Mouse (Mus musculus): Measurements from ENCODE around the gene Timp3. TPM values are rescaled to one million over a fixed set of nuclear protein-coding genes. Genes with fewer than 3 reads are reported as not detected.

The Timp3 gene
- polyA plus RNA-seq, 1 experiment from 2014 or later: 20.2 TPM

DNA sequence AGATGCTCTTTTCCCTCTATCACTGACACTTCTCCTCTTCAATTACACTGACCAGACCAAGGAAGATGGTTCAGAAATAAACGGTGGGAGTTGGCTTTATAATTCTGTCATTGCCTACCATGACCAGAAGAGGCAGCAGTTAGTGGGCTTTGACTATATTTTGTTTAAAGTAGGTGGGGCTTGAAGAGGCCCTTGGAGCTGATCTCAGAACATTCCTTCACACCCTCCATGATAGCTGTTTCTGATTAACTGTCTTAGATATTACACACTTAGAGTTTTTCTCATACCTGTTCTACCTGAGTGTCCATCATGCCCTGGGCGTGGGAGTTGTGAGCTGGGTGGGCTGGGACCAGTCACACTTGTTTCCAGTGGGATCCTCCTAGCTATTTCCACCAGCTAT lies 28.5 kb downstream of the Timp3 start:
- H3K4me1 ChIP-seq (ENCODE audit: control insufficient read depth, insufficient read depth, low read length): peaks cover 3% of the 10 kb centered on the region; the same call in 1 of the 2 replicates
- H3K4me2 ChIP-seq: no peak overlapping the region

DNA sequence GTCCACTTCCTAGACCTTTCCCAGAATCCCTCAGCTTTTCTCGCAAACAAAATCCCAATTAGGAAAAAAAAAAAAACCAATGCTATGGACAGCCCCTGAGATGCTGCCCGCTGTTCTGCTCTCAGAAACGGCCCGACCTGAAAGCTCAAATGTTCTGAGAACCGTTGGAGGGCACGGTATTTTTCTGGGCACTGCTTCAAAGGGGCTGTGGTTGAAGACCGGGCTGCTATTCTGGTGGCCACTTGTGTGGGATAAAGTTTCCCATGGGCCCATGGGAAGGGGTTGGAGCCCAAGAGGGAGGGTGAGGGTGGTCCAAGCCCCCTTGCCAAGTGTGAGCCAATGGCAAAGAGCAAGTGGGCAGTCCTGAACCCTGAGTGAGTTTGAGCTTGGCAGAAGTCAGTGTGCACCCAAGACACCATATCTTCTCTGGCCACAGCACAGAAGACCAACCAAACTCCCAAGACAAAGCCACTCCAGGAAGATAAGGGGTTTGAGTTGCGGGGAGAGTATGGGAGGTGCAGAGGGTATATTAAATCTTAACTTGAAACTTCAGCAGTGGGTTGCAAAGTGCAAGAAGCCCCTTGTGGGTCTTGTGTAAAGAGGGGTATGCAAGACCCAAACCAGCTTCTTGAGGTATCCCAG lies 29.2 kb downstream of the Timp3 start:
- Histone ChIP-seq H3K36me3 (ENCODE audit: control insufficient read depth, insufficient read depth, low read length) (no peaks in the 10 kb centered on the region), H3K4me1 (ENCODE audit: control insufficient read depth, insufficient read depth, low read length) (peaks cover 3% of the 10 kb centered on the region; the same call in 1 of the 2 replicates), H3K27me3 (ENCODE audit: control insufficient read depth, insufficient read depth, low read length) (no peaks in the 10 kb centered on the region), H3K27ac (ENCODE audit: low read depth, low read length) (no peak overlapping the region), H3K4me3 (ENCODE audit: low read depth, low read length) (no peak overlapping the region), H3K9me3 (ENCODE audit: control insufficient read depth, low read length) (no peaks in the 10 kb centered on the region), H3K4me2 (no peak overlapping the region), H3K9ac (ENCODE audit: low read length) (no peak overlapping the region)
- no peak for ATAC-seq (ENCODE audit: low FRiP score)
- WGBS: 92% methylated on average over 8 of the region's 8 CpGs
- no peak for DNase-seq (ENCODE audit: low spot score, missing footprints)

More for the DNA sequence above, 28.5 kb downstream of the Timp3 start:
- DNase-seq (ENCODE audit: low spot score, missing footprints) (no peak), ATAC-seq (ENCODE audit: low FRiP score) (no peak)
- no peak overlapping the region for H3K4me3 ChIP-seq (ENCODE audit: low read depth, low read length)
- no peak overlapping the region for H3K9ac ChIP-seq (ENCODE audit: low read length)
- no peak overlapping the region for H3K27ac ChIP-seq (ENCODE audit: low read depth, low read length)
- no peaks in the 10 kb centered on the region for H3K36me3 ChIP-seq (ENCODE audit: control insufficient read depth, insufficient read depth, low read length)
- H3K9me3 ChIP-seq (ENCODE audit: control insufficient read depth, low read length): no peaks in the 10 kb centered on the region
- WGBS: 82% methylated on average over 2 of the region's 2 CpGs
- no peaks in the 10 kb centered on the region for H3K27me3 ChIP-seq (ENCODE audit: control insufficient read depth, insufficient read depth, low read length)

DNA sequence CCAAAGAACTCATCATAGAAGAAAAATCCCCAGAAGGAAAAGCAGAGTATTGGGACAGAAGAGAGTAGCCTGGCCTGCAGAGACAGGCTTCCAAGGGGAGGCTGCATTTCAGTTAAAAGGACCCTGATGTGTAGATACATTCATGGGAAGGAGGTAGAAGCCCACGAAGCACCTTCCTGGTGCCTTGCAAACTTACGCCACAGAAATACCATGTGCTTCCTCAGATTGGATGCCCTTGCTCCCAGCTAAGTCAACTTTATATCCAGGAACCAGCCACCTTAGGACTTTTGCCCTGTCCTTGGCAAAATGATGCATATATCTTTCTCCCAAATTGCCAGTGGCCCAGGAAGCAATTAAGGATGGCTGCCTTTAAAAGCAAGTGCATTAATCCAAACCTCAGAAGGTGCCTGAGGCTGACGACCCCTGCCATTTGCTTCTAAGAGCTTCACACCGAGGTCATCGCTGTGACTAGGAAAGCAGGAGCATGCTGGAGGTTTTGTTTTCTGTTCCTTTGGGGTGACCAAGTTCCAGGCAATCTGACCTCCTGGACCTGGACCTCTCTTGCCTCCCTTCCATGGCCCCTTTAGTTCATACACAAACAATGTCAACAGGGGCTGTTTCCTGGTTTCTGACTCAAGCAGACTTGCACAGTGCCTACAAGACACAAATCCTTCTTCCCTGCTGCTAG lies 31.0 kb downstream of the Timp3 start:
- no peaks in the 10 kb centered on the region for H3K27me3 ChIP-seq (ENCODE audit: control insufficient read depth, insufficient read depth, low read length)
- no peaks in the 10 kb centered on the region for H3K4me1 ChIP-seq (ENCODE audit: control insufficient read depth, insufficient read depth, low read length)
- DNase-seq (ENCODE audit: low spot score, missing footprints): no peak
- H3K27ac ChIP-seq (ENCODE audit: low read depth, low read length): no peak overlapping the region
- H3K9ac ChIP-seq (ENCODE audit: low read length): no peak overlapping the region
- 79% methylated on average over 5 of the region's 5 CpGs for WGBS
- no peaks in the 10 kb centered on the region for H3K9me3 ChIP-seq (ENCODE audit: control insufficient read depth, low read length)
- no peak overlapping the region for H3K4me3 ChIP-seq (ENCODE audit: low read depth, low read length)
- no peak for ATAC-seq (ENCODE audit: low FRiP score)
- no peaks in the 10 kb centered on the region for H3K36me3 ChIP-seq (ENCODE audit: control insufficient read depth, insufficient read depth, low read length)
- H3K4me2 ChIP-seq: no peak overlapping the region

DNA sequence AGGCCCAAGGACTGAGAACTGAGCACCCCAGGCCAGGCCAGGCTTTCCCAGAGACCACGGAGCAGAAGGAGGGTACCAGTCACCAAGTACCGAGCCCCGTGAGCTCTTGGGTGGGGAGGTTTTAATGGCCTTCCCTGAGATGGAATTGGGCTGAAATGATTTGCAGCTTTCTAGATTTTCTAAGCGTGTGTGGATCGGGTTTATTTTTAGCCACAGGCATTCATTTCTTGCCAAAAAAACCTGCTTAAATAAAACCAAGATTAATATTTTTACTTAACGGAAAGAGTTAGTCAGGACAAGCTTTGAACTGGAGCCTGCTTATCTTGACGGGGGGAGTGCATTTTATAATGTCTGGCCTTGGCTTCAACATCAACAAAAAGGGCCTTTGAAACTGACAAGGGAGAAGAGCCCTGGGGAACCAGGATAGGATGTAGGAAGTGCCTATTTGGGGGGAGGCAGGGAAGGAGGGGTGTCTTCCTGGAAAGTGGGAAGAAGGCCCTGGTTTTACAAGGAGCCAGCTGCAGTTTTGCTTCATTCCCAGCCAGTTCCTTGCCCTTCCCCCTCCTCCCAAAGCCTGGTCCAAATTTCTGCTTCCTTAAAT lies 31.6 kb downstream of the Timp3 start:
- Histone ChIP-seq H3K36me3 (ENCODE audit: control insufficient read depth, insufficient read depth, low read length) (no peaks in the 10 kb centered on the region), H3K9ac (ENCODE audit: low read length) (no peak overlapping the region), H3K9me3 (ENCODE audit: control insufficient read depth, low read length) (no peaks in the 10 kb centered on the region), H3K4me2 (no peak overlapping the region), H3K27ac (ENCODE audit: low read depth, low read length) (no peak overlapping the region), H3K4me1 (ENCODE audit: control insufficient read depth, insufficient read depth, low read length) (no peaks in the 10 kb centered on the region), H3K4me3 (ENCODE audit: low read depth, low read length) (no peak overlapping the region), H3K27me3 (ENCODE audit: control insufficient read depth, insufficient read depth, low read length) (no peaks in the 10 kb centered on the region)
- DNase-seq (ENCODE audit: low spot score, missing footprints): no peak
- 78% methylated on average over 7 of the region's 7 CpGs for WGBS
- ATAC-seq (ENCODE audit: low FRiP score): no peak

DNA sequence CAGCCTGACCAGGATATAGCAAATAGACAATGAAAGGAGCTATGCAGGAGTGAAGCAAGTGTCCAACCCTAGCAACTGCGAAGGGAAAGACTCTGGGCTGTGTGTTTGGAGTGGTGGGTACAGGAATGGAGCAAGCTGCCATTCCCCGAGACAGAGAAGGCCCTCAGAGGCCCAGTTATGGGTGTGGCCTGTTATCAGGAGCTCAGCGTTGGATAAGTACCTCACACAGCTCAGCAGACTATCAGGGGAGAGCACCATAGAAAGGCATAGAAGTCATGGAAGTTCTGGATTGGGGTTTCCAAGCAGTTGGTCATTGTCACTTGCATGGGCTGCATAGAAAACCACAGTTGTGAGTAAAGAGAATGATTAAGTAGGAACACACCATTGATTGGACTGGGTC lies 32.8 kb downstream of the Timp3 start:
- H3K9ac ChIP-seq (ENCODE audit: low read length): no peak overlapping the region
- no peak overlapping the region for H3K4me2 ChIP-seq
- H3K4me3 ChIP-seq (ENCODE audit: low read depth, low read length): no peak overlapping the region
- H3K36me3 ChIP-seq (ENCODE audit: control insufficient read depth, insufficient read depth, low read length): no peaks in the 10 kb centered on the region
- no peaks in the 10 kb centered on the region for H3K27me3 ChIP-seq (ENCODE audit: control insufficient read depth, insufficient read depth, low read length)
- no peak overlapping the region for H3K27ac ChIP-seq (ENCODE audit: low read depth, low read length)
- 93% methylated on average over 3 of the region's 3 CpGs for WGBS
- H3K4me1 ChIP-seq (ENCODE audit: control insufficient read depth, insufficient read depth, low read length): no peaks in the 10 kb centered on the region
- ATAC-seq (ENCODE audit: low FRiP score) (no peak), DNase-seq (ENCODE audit: low spot score, missing footprints) (no peak)
- no peaks in the 10 kb centered on the region for H3K9me3 ChIP-seq (ENCODE audit: control insufficient read depth, low read length)

DNA sequence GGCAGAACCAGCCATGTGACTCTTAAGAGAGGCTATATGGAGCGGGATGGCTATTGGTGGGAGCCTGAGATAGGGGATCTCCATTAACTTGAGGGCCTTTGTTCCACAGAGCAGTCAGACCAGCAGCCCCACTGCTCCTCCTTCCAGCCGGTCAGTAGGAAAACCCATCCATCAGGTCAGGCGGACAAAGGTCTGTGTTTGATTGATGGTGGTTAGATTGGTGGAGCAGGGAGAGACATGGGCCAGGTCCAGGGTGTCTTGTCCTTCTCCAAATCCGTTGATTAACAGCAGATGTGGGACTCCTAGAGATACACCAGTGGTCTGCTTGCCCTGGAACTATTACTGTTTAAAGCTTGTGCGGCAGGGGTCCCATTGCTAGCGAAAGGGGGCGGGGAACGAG lies 34.4 kb downstream of the Timp3 start:
- H3K9ac ChIP-seq (ENCODE audit: low read length): no peak overlapping the region
- 50% methylated on average over 8 of the region's 8 CpGs for WGBS

DNA sequence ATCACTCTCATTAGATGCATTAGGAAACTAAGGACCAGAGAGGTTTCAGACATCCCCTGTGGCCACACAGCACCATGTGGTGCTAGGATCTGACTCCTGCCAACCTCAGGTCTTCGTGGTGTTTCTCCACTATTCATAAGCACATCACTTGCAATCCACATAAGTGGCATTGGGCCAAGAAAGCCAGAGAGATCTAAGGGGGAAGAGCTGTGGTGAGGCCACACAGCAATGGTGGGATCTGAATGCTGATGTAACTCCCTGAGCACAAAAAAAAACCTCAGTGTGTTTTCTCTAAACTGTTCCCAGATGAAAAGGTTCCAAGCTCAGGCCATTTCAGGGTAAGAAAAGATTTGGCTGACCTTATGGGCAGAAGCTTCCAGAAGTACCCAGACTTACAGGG lies 36.3 kb downstream of the Timp3 start:
- 71% methylated on average over 1 of the region's 1 CpGs for WGBS
- peaks cover under 1% of the 10 kb centered on the region; the same call in 1 of the 2 replicates for H3K4me1 ChIP-seq (ENCODE audit: control insufficient read depth, insufficient read depth, low read length)
- no peak for ATAC-seq (ENCODE audit: low FRiP score)

More for the DNA sequence above, 34.4 kb downstream of the Timp3 start:
- H3K27me3 ChIP-seq (ENCODE audit: control insufficient read depth, insufficient read depth, low read length): no peaks in the 10 kb centered on the region
- H3K9me3 ChIP-seq (ENCODE audit: control insufficient read depth, low read length): no peaks in the 10 kb centered on the region
- DNase-seq (ENCODE audit: low spot score, missing footprints) (no peak), ATAC-seq (ENCODE audit: low FRiP score) (no peak)
- no peak overlapping the region for H3K4me2 ChIP-seq
- no peaks in the 10 kb centered on the region for H3K36me3 ChIP-seq (ENCODE audit: control insufficient read depth, insufficient read depth, low read length)
- H3K4me1 ChIP-seq (ENCODE audit: control insufficient read depth, insufficient read depth, low read length): no peaks in the 10 kb centered on the region
- H3K27ac ChIP-seq (ENCODE audit: low read depth, low read length): no peak overlapping the region
- H3K4me3 ChIP-seq (ENCODE audit: low read depth, low read length): no peak overlapping the region

DNA sequence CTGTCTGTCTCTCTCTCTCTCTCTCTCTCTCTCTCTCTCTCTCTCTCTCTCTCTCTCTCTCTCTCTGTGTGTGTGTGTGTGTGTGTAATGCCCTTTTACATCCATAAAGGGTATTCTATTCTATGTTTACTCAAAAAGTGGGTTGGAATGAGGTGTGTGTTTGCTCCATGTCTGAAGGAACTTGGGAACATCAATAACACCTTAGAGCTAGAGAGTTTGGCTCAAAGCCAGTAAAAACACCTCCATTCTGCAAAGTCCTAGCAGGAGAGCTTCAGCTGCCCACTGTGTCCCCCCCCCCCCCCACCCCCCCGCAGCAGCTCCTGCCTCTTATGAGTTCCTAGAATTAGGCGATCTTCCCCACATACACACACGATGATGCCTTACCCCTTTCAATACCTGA lies 37.1 kb downstream of the Timp3 start:
- no peaks in the 10 kb centered on the region for H3K27me3 ChIP-seq (ENCODE audit: control insufficient read depth, insufficient read depth, low read length)
- H3K27ac ChIP-seq (ENCODE audit: low read depth, low read length): no peak overlapping the region
- ATAC-seq (ENCODE audit: low FRiP score): no peak
- DNase-seq (ENCODE audit: low spot score, missing footprints): no peak
- peaks cover 5% of the 10 kb centered on the region; the same call in 1 of the 2 replicates for H3K4me1 ChIP-seq (ENCODE audit: control insufficient read depth, insufficient read depth, low read length)
- 43% methylated on average over 2 of the region's 3 CpGs for WGBS
- no peaks in the 10 kb centered on the region for H3K36me3 ChIP-seq (ENCODE audit: control insufficient read depth, insufficient read depth, low read length)
- no peak overlapping the region for H3K4me2 ChIP-seq
- no peak overlapping the region for H3K9ac ChIP-seq (ENCODE audit: low read length)
- no peaks in the 10 kb centered on the region for H3K9me3 ChIP-seq (ENCODE audit: control insufficient read depth, low read length)
- H3K4me3 ChIP-seq (ENCODE audit: low read depth, low read length): no peak overlapping the region

More for the DNA sequence above, 36.3 kb downstream of the Timp3 start:
- Histone ChIP-seq H3K9me3 (ENCODE audit: control insufficient read depth, low read length) (no peaks in the 10 kb centered on the region), H3K4me2 (no peak overlapping the region), H3K36me3 (ENCODE audit: control insufficient read depth, insufficient read depth, low read length) (no peaks in the 10 kb centered on the region), H3K27ac (ENCODE audit: low read depth, low read length) (no peak overlapping the region), H3K27me3 (ENCODE audit: control insufficient read depth, insufficient read depth, low read length) (no peaks in the 10 kb centered on the region), H3K9ac (ENCODE audit: low read length) (no peak overlapping the region), H3K4me3 (ENCODE audit: low read depth, low read length) (no peak overlapping the region)
- no peak for DNase-seq (ENCODE audit: low spot score, missing footprints)

DNA sequence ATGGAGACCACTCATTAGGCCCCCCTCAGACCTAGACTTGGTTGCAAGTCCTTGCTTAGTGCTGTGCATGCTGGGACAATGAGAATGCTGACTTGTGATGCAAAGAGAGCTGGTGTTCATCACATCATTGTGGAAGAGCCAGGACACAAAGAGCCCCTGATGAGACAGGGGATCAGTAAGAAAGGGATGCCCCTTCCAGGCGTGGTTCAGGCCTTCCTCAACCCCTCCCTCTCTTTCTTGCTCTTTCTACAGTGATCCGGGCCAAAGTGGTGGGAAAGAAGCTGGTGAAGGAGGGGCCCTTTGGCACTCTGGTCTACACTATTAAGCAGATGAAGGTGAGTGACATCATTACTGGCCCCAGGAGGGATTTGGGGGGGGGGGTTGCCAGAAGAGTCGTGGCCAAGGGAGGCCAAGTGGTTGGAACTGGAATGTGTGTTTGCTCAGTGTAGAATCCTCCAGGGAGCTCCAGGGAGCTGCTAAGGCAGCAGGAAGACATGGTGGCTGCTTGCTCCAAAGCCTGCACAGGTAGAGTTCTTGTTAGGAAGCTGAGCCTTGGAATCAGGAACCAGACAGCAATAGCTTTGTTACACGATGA lies 38.0 kb downstream of the Timp3 start:
- DNase-seq (ENCODE audit: low spot score, missing footprints): no peak
- Histone ChIP-seq H3K27me3 (ENCODE audit: control insufficient read depth, insufficient read depth, low read length) (no peaks in the 10 kb centered on the region), H3K9me3 (ENCODE audit: control insufficient read depth, low read length) (no peaks in the 10 kb centered on the region), H3K4me1 (ENCODE audit: control insufficient read depth, insufficient read depth, low read length) (peaks cover 5% of the 10 kb centered on the region; the same call in 1 of the 2 replicates), H3K4me3 (ENCODE audit: low read depth, low read length) (no peak overlapping the region), H3K36me3 (ENCODE audit: control insufficient read depth, insufficient read depth, low read length) (no peaks in the 10 kb centered on the region), H3K27ac (ENCODE audit: low read depth, low read length) (no peak overlapping the region), H3K9ac (ENCODE audit: low read length) (no peak overlapping the region), H3K4me2 (no peak overlapping the region)
- no peak for ATAC-seq (ENCODE audit: low FRiP score)
- WGBS: 23% methylated on average over 4 of the region's 4 CpGs
